ENCODE assay signal across 23 mouse cellular contexts in genomic region chr10:79800508-79800907, GRCm38 (mm10). TPM values are rescaled to one million over a fixed set of nuclear protein-coding genes. Genes with fewer than 3 reads are reported as not detected.
DNase-seq lines count a peak whose midpoint lies in the region; ATAC-seq and TF ChIP-seq lines count a peak whose summit lies in the region.
"Had no signal": no experiment of that assay in that cellular context is flagged by ENCODE, and none has a peak within 500 bp of the region (broad histone marks: within the 10 kb centered on the region; RNA-seq: fewer than 3 reads in every experiment).

No protein-coding gene starts in this region.

- no peak overlapping the region for H3K9ac ChIP-seq in forebrain, embryonic 12.5 days
- H3K9ac ChIP-seq in forebrain, embryonic 15.5 days (replicated peaks), result no peak overlapping the region
- no peak overlapping the region for H3K9ac ChIP-seq in hindbrain, embryonic 12.5 days
- no peak overlapping the region for H3K9ac ChIP-seq in hindbrain, embryonic 11.5 days (ENCODE audit: low read depth, low read length)
- H3K9ac ChIP-seq: forebrain, postnatal 0 days had no signal

- no peak for ATAC-seq in forebrain, embryonic 12.5 days (ENCODE audit: low FRiP score)
- ATAC-seq in forebrain, embryonic 15.5 days (replicated peaks), result no peak
- ATAC-seq in hindbrain, embryonic 12.5 days (ENCODE audit: low FRiP score), result no peak
- no peak for ATAC-seq in hindbrain, embryonic 11.5 days (ENCODE audit: low FRiP score)
- ATAC-seq: forebrain, postnatal 0 days; inflammation-experienced regulatory T-cells, adult 6 months; Patski had no signal

- no peak for TF ChIP-seq CTCF in layer of hippocampus, adult 2 months (conservative IDR thresholded peaks at IDR 0.05)

- peaks cover 74% of the 10 kb centered on the region for H3K4me1 ChIP-seq in forebrain, embryonic 12.5 days
- H3K4me1 ChIP-seq in forebrain, embryonic 15.5 days, result peaks cover 80% of the 10 kb centered on the region
- H3K4me1 ChIP-seq in hindbrain, embryonic 12.5 days, result peaks cover 73% of the 10 kb centered on the region
- H3K4me1 ChIP-seq in hindbrain, embryonic 11.5 days (replicated peaks; ENCODE audit: control insufficient read depth, insufficient read depth, low read length), result peaks cover 32% of the 10 kb centered on the region

- H3K27ac ChIP-seq in forebrain, embryonic 12.5 days, result peak overlapping the region; percentile 42
- no peak overlapping the region for H3K27ac ChIP-seq in forebrain, embryonic 15.5 days (replicated peaks)
- H3K27ac ChIP-seq in hindbrain, embryonic 12.5 days, result peak overlapping the region; percentile 52; the same call in 1 of the 2 replicates
- H3K27ac ChIP-seq in hindbrain, embryonic 11.5 days (ENCODE audit: low read depth, low read length), result no peak overlapping the region
- H3K27ac ChIP-seq in layer of hippocampus, adult 2 months, result peak overlapping the region; percentile 97

- H3K36me3 ChIP-seq in forebrain, embryonic 12.5 days (replicated peaks), result peaks cover 14% of the 10 kb centered on the region
- no peaks in the 10 kb centered on the region for H3K36me3 ChIP-seq in forebrain, embryonic 15.5 days
- H3K36me3 ChIP-seq in hindbrain, embryonic 12.5 days, result 0 out of 2 replicates have a peak, but pooled peaks cover 4% of the 10 kb centered on the region
- no peaks in the 10 kb centered on the region for H3K36me3 ChIP-seq in hindbrain, embryonic 11.5 days (ENCODE audit: control insufficient read depth, insufficient read depth, low read length)

- DNase-seq in hindbrain, embryonic 11.5 days (ENCODE audit: low spot score), result no peak
- no peak for DNase-seq in layer of hippocampus, adult 2 months (ENCODE audit: low spot score in 2 of 2)
- DNase-seq in layer of hippocampus, adult 9-10 months (ENCODE audit: low spot score), result no peak
- peak; percentile 41 to 63 for DNase-seq in kidney, postnatal 25 days
- no peak for DNase-seq in thymus, postnatal 14 days
- DNase-seq: adrenal gland, adult 8-10 months; cerebellum, adult 8-10 months; forebrain, postnatal 0 days; gastrocnemius, postnatal 36 days; heart, postnatal 36 days; lung, adult 2 months; right cerebral cortex, postnatal 14 days; spleen, adult 18-20 months; thymus, postnatal 36 days had no signal

- H3K9me3 ChIP-seq in forebrain, embryonic 12.5 days, result no peaks in the 10 kb centered on the region
- no peaks in the 10 kb centered on the region for H3K9me3 ChIP-seq in forebrain, embryonic 15.5 days
- H3K9me3 ChIP-seq in hindbrain, embryonic 12.5 days (replicated peaks), result no peaks in the 10 kb centered on the region
- H3K9me3 ChIP-seq in hindbrain, embryonic 11.5 days (ENCODE audit: control insufficient read depth, low read length), result no peaks in the 10 kb centered on the region
- H3K9me3 ChIP-seq: embryonic facial prominence, embryonic 10.5 days had no signal

- H3K4me2 ChIP-seq in forebrain, embryonic 12.5 days, result no peak overlapping the region
- no peak overlapping the region for H3K4me2 ChIP-seq in forebrain, embryonic 15.5 days (replicated peaks)
- no peak overlapping the region for H3K4me2 ChIP-seq in hindbrain, embryonic 12.5 days (replicated peaks)
- H3K4me2 ChIP-seq in hindbrain, embryonic 11.5 days (replicated peaks; ENCODE audit: low read depth, low read length), result no peak overlapping the region
- H3K4me2 ChIP-seq: liver, embryonic 11.5 days had no signal

- 85% methylated on average over 11 of the region's 11 CpGs for WGBS in forebrain, embryonic 12.5 days
- 80% methylated on average over 11 of the region's 11 CpGs for WGBS in forebrain, embryonic 15.5 days
- 81% methylated on average over 11 of the region's 11 CpGs for WGBS in hindbrain, embryonic 12.5 days
- 81% methylated on average over 11 of the region's 11 CpGs for WGBS in hindbrain, embryonic 11.5 days

- H3K27me3 ChIP-seq in forebrain, embryonic 12.5 days, result no peaks in the 10 kb centered on the region
- H3K27me3 ChIP-seq in forebrain, embryonic 15.5 days, result no peaks in the 10 kb centered on the region
- no peaks in the 10 kb centered on the region for H3K27me3 ChIP-seq in hindbrain, embryonic 12.5 days
- H3K27me3 ChIP-seq in hindbrain, embryonic 11.5 days (ENCODE audit: control insufficient read depth, insufficient read depth, low read length), result no peaks in the 10 kb centered on the region
- H3K27me3 ChIP-seq: Patski had no signal

- no peak overlapping the region for H3K4me3 ChIP-seq in forebrain, embryonic 12.5 days (replicated peaks)
- H3K4me3 ChIP-seq in forebrain, embryonic 15.5 days, result no peak overlapping the region
- no peak overlapping the region for H3K4me3 ChIP-seq in hindbrain, embryonic 12.5 days
- H3K4me3 ChIP-seq in hindbrain, embryonic 11.5 days (ENCODE audit: low read depth, low read length), result no peak overlapping the region
- peak overlapping the region; percentile 11; the same call in 1 of the 2 replicates for H3K4me3 ChIP-seq in layer of hippocampus, adult 2 months
- H3K4me3 ChIP-seq: embryonic facial prominence, embryonic 10.5 days had no signal

RNA-seq across cellular contexts. Expression of gene Palm, which starts 7.1 kb away (rescaled TPM):
- 184 and 194 TPM in 2 replicates for polyA plus RNA-seq in forebrain, embryonic 12.5 days (2016; fragmentation: Nextera tagmentation; extraction: Ambion mirVana)
- 317 and 325 TPM in 2 replicates for polyA plus RNA-seq in forebrain, embryonic 15.5 days (2015; fragmentation: Nextera tagmentation; extraction: Ambion mirVana)
- 189 and 198 TPM in 2 replicates for polyA plus RNA-seq in hindbrain, embryonic 12.5 days (2016; fragmentation: Nextera tagmentation; extraction: Ambion mirVana)
- polyA plus RNA-seq in hindbrain, embryonic 11.5 days (2014; fragmentation: Nextera tagmentation; extraction: Ambion mirVana), result 129 and 132 TPM in 2 replicates
- 100 to 1,000 TPM; 275 to 277 TPM for total RNA-seq in layer of hippocampus, adult 2 months (2021)

RNA-seq across cellular contexts. Expression of gene Prss57, which starts 9.7 kb away (rescaled TPM):
- polyA plus RNA-seq in forebrain, embryonic 12.5 days (2016; fragmentation: Nextera tagmentation; extraction: Ambion mirVana), result 0.09 TPM in 1 of 2 replicates, not detected in the other
- polyA plus RNA-seq in forebrain, embryonic 15.5 days (2015; fragmentation: Nextera tagmentation; extraction: Ambion mirVana), result 0.25 and 0.43 TPM in 2 replicates
- polyA plus RNA-seq in hindbrain, embryonic 12.5 days (2016; fragmentation: Nextera tagmentation; extraction: Ambion mirVana), result 0.23 and 0.30 TPM in 2 replicates
- 0.13 TPM in 1 of 2 replicates, not detected in the other for polyA plus RNA-seq in hindbrain, embryonic 11.5 days (2014; fragmentation: Nextera tagmentation; extraction: Ambion mirVana)
- total RNA-seq in layer of hippocampus, adult 2 months (2021), result under 1 TPM; 0.26 to 0.37 TPM
- total RNA-seq: forebrain, postnatal 0 days; gastrocnemius, postnatal 36 days; heart, postnatal 36 days had no signal
- polyA plus RNA-seq: embryonic facial prominence, embryonic 10.5 days; neural tube, embryonic 14.5 days; Patski had no signal

RNA-seq across cellular contexts. Expression of gene Misp, which starts 20.3 kb away (rescaled TPM):
- polyA plus RNA-seq in forebrain, embryonic 12.5 days (2016; fragmentation: Nextera tagmentation; extraction: Ambion mirVana), result 0.81 and 1.1 TPM in 2 replicates
- polyA plus RNA-seq in forebrain, embryonic 15.5 days (2015; fragmentation: Nextera tagmentation; extraction: Ambion mirVana), result 0.66 and 0.68 TPM in 2 replicates
- 1.3 and 2.1 TPM in 2 replicates for polyA plus RNA-seq in hindbrain, embryonic 12.5 days (2016; fragmentation: Nextera tagmentation; extraction: Ambion mirVana)
- polyA plus RNA-seq in hindbrain, embryonic 11.5 days (2014; fragmentation: Nextera tagmentation; extraction: Ambion mirVana), result 0.59 and 0.69 TPM in 2 replicates
- total RNA-seq in layer of hippocampus, adult 2 months (2021), result 1 to 10 TPM in 1 of 2 experiments, under 1 TPM in 1; 0.54 to 1.1 TPM
- total RNA-seq: gastrocnemius, postnatal 36 days; megakaryocyte-erythroid progenitor cell, adult 5-6 weeks had no signal
- polyA plus RNA-seq: inflammation-experienced regulatory T-cells, adult 6 months had no signal

RNA-seq across cellular contexts. Expression of gene Fstl3, which starts 23.4 kb away (rescaled TPM):
- 0.55 and 1.0 TPM in 2 replicates for polyA plus RNA-seq in forebrain, embryonic 12.5 days (2016; fragmentation: Nextera tagmentation; extraction: Ambion mirVana)
- polyA plus RNA-seq in forebrain, embryonic 15.5 days (2015; fragmentation: Nextera tagmentation; extraction: Ambion mirVana), result 0.83 and 0.84 TPM in 2 replicates
- 2.3 and 2.7 TPM in 2 replicates for polyA plus RNA-seq in hindbrain, embryonic 12.5 days (2016; fragmentation: Nextera tagmentation; extraction: Ambion mirVana)
- polyA plus RNA-seq in hindbrain, embryonic 11.5 days (2014; fragmentation: Nextera tagmentation; extraction: Ambion mirVana), result 1.5 TPM in 2 replicates
- 1 to 10 TPM; 2.5 to 2.7 TPM for total RNA-seq in layer of hippocampus, adult 2 months (2021)

RNA-seq across cellular contexts. Expression of gene Rnf126, which starts 33.8 kb away (rescaled TPM):
- 96.8 and 103 TPM in 2 replicates for polyA plus RNA-seq in forebrain, embryonic 12.5 days (2016; fragmentation: Nextera tagmentation; extraction: Ambion mirVana)
- polyA plus RNA-seq in forebrain, embryonic 15.5 days (2015; fragmentation: Nextera tagmentation; extraction: Ambion mirVana), result 94.9 and 108 TPM in 2 replicates
- 103 and 108 TPM in 2 replicates for polyA plus RNA-seq in hindbrain, embryonic 12.5 days (2016; fragmentation: Nextera tagmentation; extraction: Ambion mirVana)
- 79.4 and 80.5 TPM in 2 replicates for polyA plus RNA-seq in hindbrain, embryonic 11.5 days (2014; fragmentation: Nextera tagmentation; extraction: Ambion mirVana)
- total RNA-seq in layer of hippocampus, adult 2 months (2021), result 10 to 100 TPM; 85.0 to 88.3 TPM

Comparison
In these comparisons a context has a peak if more than half of its experiments do, and no peak if none do; other contexts are left out.
1. H3K27ac ChIP-seq: peak in forebrain, embryonic 12.5 days (single experiment), hindbrain, embryonic 12.5 days (single experiment) and layer of hippocampus, adult 2 months (single experiment); none in forebrain, embryonic 15.5 days (single experiment) and hindbrain, embryonic 11.5 days (single experiment).
2. DNase-seq: peak in kidney, postnatal 25 days (2 of 2); none in hindbrain, embryonic 11.5 days (single experiment), layer of hippocampus, adult 2 months (0 of 2), layer of hippocampus, adult 9-10 months (single experiment) and thymus, postnatal 14 days (single experiment).